Mouse (Mus musculus) spleen, postnatal 36 days (tissue): ENCODE results near the gene Gramd1a.

Experiments used
- DNase-seq, 2 experiments: peaks; one replicate each; pipeline ENCODE4 v3.0.0; 2022; ENCODE audit warnings: low spot score in 2 of 2, mixed read lengths in 1 of 2

The Gramd1a gene

DNA sequence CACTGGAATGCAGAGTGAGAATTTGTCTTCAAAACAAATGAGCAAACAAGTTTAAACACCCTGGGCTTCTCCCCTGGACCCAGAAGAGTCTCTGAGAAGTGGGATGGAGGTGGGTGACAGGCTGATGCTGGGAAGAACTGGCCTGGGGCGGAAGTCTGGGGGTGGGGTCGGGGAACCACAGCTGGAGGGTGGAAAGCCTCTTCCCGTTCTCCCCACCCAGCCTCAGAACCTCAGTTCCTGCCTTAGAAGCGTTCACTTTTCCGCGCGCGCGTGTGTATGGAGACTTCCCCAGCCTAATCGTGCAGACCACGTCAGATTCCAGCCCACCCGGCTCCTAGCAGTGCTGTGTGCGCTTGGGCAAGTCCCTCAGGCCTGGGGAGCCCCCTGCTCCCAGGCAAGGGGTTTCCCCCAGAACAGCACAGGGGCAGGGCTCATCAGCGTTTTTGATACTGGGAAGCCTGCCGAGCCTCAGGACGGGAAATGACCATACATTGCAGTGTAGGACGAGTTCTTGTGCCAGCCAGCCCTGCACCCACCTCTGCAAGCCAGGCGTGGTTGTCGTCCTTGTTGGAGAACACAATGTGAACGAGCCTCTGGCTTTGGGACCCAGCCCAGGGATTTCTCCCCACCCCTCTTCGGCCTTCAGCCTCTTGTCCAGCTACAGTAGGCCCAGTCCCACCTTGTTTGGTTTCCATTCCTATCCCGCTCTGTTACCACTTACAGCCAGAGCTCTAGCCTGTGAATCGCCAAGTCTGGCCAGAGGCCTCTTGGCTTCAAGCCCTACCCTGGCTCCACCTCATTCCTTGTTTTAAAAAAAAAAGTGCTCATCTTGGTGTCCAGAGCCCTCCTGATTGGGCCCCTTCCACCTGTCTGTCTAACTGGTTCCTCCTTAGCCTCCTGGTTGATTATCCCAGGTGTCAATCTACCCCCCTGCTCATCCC, 4.1 kb downstream of the Gramd1a start:
- peak; percentile 70 to 77 for DNase-seq

DNA sequence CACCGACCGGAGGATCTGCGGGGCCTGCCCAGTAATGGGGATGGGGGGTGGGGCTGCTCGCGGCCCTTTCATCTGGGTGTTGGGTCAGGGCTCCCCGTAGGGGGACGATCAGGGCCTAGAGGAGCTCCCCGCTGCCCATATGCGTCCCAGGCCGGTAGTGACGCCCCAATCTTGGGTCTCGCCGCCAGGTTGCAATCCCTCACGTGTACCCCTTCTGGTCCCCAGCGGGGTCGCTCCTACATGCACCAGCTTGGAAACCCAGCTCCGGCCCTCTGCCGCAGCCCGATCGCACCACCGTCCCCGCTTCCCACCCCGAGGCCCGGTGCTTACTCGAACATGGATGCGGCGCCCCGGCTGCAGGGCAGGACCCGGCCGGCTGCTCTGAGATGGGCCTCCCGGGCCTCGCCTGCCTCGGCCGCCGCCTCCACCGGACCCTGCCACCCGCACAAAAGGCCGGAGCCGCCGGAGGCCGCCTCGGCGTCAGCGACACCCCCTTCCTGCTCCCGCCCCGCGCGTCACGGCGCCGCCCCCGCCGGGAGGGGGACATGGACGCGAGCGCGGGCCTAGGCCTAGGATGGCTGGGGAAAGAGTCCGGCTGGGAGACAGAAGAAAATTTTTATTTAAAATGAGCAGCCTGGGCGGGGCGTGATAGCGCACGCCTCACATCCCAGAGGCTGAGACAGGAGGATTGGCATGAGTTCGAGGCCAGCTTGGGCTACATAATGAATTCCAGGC, 5.0 kb downstream of the Gramd1a start:
- peak; percentile 87 to 88 for DNase-seq

DNA sequence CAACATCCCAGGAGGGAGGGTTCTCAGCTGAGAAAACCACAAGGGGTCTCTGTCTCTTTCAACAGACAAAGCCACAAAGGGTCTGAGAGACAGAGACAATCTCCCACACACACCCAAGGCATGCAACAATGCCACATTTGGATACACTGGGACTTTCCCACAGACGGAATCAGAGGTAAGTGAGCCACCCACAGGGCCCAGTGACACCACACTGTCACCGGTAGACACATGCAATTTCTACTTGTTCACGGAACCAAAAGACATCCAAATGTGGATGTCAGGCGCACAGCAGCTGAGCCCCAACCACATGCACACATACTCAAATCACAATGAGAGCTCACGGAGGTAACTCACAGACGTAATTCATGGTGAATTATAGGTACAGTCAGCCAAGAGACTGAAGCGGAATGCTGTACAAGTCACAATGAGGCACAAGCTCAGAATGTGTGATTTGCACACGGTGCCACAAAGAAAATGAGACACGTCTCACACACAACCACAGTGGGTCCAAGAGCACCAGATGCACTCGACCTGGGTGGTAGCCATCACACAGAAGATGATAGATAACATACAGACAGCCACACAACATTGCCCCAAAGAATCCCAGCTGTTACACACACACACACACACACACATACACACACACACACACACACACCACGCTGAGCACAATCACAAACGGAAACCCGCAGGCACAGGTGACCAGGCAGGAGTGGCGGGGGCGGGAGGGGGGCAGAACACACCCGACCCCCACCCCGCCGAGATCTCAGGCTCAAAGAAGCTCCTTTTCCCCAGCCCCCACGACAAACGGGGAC, 5.7 kb downstream of the Gramd1a start:
- peak in 1 of 2 experiments; percentile 50 for DNase-seq

DNA sequence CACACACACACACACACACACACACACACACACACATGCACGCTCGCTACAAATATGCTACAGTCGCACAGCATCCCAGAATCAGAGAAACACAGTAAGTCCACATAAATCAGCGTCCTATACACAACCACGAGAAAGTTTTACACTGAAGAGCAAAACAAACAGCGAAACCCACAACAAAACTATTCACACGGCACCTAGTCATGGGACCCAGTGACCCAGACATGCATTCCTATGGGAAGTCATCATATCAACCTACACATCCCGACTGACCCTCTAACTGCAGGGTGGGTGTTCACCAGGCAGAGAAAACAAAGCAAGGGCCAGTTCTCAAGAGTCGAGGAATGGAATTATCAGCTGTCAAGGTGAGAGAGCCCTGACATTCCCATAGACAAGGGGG, 6.4 kb downstream of the Gramd1a start:
- DNase-seq, result no peak

DNA sequence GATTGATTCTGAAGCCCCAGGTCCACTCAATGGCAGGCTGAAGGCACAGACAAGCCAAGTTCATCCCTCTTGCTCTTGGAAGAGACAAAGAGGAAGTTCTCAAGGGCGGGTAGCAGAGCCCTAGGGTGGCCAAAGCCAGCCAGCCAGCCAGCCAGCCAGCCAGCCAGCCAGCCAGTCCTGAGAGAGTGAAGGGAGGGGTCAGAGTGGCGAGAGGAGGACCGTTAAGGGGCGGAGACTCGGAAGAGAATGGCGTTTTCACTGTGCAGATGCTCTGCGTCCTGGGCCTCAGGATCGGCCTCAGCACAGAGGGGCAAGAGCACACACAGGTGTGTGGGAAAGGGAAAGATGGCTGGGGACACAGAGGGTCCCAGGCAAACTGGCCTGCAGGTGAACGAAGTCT, 6.9 kb downstream of the Gramd1a start:
- DNase-seq, result peak; percentile 81

DNA sequence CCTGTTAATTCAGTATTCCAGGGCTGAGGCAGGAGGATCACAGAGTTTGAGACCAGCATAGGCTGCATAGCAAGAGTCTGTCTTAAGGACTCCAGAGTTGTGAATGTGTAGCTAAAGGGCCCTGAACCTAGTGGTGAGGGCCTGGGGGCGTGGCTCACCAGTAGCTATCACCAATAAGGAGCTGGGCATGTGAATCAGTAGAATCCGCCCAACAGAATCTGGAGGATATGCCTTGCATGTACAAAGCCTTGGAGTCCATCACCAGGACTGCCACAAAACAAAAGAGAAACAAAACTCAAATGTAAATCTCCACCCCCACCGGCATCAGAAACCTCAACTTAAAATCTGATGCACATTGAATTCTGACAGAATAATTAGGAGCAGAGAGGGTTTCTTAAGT, 7.6 kb downstream of the Gramd1a start:
- no peak for DNase-seq

DNA sequence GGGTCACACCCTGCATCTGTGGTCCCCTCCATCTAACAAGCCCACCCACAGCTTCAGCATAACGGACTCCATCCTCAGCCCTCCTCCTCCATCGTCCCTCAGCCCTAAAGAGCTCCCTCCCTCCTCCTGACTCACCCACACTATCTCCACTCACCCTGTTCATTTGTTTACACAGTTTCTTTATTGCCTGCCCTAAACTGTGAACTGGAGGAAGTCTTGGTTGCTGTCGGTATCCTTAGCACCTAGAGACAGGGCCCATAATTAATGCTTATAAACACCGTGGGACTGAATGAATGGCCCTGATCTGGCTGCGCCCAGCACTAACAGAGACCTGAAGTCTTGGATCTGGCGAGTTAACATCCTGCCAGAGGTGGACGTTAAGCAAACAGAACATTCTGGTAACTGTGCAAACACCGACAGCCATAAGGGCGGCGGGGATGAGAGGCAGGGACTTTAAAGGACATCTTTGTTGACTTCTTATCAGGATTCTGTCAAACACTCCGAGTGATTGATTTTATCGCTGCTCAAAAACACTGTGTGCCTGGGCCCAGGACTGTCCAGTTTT, 10.0 kb downstream of the Gramd1a start:
- DNase-seq, result no peak

DNA sequence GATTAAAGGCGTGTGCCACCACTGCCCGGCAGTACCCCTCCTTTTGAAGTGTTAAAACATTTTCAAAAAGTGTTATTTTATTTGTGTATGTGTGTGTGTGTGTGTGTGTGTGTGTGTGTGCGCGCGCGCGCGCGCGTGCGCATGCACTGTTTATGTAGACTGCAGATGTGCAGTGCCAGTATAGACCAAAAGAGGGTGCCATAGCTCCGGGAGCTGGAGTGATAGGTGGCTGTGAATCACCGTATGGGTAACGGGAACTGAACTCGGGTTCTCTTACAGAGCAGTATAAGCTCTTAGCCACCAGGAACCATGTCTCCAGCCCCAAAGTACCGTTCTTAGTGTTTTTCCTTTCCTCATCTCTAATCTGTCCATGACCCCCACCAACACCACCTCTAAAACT, 10.8 kb downstream of the Gramd1a start:
- DNase-seq, result no peak

DNA sequence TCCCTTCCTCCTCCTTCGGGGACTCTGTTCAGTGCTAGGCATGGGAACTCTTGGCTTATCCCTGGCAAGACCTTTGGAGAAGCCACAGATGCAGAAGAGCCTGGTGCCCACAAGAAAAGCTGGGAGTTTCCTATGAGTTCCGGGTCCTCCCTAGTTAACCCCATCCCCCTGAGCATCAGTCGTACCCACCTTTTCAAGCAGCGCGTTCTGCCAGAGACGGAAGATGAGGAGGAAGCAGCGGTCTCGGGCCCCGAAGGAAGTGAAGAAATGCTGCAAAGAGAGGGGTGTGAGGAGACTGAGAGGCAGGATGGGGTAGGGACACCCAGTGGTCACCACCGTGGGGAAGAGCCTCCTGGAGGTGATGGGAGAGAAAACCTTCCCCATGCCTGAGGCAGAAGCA, 14.8 kb downstream of the Gramd1a start:
- no peak for DNase-seq

DNA sequence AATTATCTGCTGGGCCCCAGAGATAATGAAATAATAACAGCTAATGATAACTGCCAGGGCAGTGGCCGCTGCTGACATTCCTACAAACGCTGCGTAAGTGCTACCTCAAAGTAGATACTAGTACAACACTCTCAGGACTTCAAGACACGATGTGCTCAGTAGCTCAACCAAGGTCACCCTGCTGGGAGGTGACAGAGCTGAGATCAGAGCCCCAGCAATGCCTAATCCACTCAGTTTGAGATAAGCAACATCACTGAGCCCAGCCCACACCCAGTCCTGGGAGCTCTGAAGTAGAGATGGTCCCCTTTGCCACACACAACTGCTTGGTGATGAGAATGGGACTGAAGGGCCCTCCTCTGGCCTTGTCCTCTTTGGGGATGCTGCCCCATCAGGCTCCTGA, 15.4 kb downstream of the Gramd1a start:
- no peak for DNase-seq

DNA sequence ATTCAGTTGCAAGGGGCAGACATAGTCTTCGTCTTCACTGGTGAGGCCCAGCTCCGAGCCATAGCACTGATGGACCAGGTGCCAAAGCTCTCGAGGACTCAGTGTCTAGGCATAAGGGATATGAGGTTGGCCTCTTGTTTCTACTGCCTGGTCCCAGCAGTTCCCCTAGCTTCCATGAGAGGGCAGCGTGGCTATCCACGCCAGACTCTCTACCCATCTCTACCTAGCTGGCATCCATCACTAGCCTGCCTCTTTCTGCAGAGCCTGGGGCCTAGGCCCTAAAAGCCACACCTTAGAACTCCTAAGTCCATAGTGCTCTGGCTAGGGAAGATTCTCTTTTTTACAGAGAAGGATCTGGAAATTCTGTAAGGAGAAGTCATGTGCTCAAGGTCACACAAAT, 15.9 kb downstream of the Gramd1a start:
- peak; percentile 59 to 61 for DNase-seq

DNA sequence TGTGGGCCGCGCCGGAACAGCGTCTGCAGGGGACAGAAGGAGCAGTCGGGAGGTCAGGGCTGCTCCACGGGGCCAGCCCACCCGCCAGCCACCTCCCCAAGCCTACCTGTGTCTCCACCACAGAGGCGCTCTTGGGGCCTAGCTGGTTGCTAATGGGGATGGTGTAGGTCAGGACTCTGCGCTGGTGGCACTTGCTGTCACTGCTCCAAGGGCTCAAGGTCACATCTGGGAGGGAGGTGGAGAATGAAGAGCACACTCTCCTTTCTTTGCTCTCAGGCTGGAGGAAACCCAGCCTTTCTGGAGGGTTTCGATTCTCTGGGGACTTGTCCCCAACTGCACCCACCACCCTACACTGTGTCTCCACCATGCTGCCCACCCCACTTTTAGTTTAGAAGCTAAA, 20.0 kb downstream of the Gramd1a start:
- no peak for DNase-seq

DNA sequence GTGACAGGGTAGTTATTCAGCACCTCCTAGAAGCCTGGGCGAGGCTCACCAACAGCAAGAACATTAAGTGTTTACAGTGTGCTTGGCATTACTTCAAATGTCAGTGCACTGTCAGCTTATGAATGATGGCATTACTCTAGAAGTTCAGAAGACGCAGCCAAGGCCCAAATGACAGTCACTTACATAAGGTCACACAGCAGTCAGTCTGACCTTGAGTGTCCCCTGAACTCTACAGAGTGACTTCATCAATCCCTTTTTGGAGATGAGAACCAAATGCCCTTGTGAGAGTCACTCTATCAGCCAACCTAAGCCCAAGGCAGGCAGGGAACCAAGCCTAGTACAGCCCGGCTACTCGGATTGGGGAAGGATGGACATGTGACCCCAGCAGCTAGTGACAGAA, 23.8 kb downstream of the Gramd1a start:
- no peak for DNase-seq

DNA sequence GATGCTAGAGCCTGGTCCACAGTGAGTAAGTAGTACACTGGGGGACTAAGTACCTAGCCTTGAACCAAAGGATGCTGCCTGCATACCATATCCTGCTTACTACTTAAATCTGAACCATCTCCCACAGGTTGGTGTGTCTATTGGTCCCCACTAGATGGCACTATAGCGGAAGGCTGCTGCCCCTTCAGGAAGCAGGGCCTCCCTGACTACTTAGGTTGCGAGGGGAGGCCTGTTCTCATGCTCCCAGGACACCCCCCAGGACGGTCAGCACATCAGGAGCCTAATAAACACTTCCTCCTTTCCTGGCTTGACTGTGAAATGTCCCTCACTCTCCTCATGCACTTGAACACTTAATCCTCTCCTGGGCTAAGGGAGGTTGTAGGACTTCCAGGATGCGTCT, 24.9 kb downstream of the Gramd1a start:
- DNase-seq, result peak; percentile 59 to 61

DNA sequence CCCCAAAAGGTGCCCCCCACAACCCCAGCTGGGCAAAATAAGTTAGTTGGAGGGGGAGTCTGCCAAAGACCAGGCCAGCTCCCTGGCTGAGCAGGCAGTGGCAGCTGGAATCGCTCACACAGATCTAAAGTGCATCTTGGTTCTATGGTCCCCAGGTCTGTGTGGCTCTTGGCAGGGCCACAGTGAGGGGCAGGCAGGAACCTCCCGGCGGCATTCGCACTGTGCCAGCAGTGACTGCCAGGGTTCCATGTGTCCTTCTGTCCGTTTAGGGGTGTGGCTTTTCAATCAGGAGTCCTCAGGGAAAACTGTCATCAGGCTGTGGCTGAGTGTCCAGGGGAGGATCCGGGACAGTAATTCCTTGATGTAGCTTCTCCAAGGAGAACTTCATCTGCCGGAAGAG, 25.5 kb downstream of the Gramd1a start:
- no peak for DNase-seq

DNA sequence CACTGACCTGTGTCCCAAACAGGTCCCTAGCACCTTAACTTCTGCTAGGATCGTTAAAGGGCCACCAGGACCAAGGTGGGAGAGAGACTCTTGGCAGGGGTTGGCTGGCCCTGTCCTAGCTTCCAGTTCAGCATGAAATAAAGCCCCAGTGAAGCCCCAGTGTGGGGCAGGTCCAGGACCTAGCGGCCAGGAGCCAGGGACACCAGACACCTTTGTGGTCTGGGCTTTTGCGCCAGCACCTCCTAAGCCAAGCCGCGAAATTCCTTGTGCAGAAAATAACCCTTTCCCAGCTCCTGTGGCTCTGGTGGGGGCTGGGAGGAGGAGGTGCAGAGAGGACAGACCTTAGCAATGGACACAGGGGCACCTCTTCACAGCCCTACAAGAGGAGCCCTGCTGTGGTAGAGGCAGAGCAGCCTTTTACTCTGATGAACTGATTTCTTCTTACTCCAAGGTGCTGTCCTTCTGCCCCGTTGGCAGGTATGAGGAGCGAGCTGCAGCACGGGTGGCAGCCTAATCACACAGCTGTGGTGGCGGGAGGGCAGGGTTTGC, 27.5 kb downstream of the Gramd1a start:
- DNase-seq, result no peak

DNA sequence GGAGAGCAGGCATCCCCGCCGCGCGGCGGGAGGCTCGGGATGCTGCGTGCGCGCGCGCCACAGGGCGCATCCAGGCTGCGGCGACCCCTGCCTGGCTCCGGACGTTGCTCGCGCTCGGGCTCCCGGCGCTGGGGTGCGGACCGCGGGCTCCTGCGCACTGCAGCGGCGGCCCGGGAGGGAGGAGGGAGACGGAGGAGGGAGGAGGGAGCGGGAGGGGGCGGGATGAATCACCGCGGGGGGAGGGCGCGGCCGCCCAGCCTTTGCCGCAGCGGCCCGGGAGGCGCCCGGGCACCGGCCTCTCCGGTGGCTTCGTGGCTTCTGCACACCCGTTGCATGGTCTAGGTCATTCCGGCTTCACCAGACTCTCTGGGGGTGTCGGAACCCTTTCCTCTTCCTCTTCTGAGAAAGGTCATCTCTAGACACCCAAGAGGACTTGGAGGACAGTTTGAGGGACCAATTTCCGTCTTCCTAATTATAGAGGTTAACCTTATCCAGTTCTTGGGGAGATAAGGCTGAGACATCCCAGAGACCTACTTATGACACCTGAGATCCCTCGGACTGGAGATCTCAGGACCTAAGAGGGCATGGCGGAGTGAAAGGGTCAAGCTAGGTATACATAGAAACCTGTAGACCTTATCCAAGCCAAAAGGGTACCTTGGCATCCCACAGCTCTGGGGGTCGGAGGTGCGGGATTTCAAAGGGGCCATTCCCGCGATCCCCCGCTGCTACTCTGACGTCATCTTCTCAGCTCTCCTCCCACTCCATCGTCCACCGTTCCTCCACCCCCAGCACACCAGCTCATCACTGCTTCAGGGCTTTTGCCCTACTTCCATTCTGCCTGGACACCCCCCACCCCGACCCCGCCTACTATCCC, 28.6 kb downstream of the Gramd1a start, which contains the start of gene Scn1b:
Gene Scn1b, minus strand, starts transcription at position 153 of the 874 bp plus-strand sequence.
- DNase-seq, result no peak

DNA sequence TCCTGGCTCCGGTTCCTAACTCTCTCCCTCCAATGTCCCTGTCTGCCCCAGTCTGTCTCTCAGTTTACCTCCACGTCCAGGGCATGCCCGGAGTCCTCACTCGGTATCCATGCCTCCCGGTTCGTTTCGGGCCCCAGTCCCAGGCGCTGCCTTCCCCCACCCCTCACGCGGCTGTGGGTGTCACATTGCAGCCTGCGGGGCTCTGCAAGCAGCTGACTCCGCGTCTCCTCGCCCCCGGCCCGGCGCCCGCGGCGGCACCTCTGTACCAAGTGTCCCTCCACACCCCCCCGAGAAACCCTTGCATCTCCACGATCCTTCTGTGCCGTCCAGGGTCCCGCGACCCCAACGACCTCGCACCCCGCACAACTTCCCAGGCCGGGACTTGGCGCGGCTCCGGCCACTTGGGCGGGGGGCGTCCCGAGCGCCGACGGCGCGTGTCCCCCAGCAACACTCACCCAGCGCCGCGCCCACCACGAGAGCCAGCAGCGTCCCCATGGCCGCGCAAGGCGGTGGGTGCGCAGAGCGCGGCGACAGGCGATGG, 29.4 kb downstream of the Gramd1a start:
- no peak for DNase-seq

DNA sequence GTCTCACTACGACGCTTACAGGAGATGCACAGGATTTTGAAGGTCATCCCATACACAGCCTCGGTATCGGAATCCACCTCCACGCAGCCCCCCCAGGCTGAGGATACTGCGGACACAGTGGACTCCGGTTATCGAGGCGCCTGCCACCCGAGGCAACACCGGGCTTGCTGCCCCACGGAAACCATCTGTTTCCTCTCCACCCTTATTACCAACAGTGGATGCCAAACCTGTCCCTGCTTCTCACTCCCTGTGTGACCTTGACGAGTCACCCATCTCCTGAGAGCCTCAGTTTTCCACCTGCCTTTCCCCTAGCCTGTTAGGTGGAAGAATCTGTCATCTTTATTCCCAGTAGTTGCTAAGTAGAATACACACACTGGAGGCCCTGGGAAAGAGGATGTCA, 30.6 kb downstream of the Gramd1a start:
- no peak for DNase-seq

DNA sequence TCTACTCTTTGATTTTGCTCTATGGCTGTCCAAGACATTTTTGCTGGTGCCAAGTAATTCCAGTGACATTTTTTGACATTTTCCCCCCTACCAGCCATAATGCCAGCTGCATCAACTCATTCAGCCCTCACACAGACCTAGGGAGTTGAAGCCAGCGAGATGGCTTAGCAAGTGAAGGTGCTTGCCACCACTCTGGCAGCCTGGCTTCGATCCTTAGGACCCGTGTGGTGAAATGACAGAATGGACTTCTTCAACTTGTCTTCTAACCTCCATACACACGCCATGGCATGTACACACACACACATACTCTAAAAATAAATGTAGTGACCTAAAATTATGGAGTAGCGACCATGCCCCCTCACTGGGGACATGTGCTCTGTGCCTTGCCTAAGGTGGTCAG, 31.3 kb downstream of the Gramd1a start:
- no peak for DNase-seq
